Mouse (Mus musculus): ENCODE results near the gene Gm20388. TPM values are rescaled to one million over a fixed set of nuclear protein-coding genes. Genes with fewer than 3 reads are reported as not detected.

Gm20388 gene
- total RNA-seq, 2 experiments from 2014 or later: 2.2 to 7.6 TPM

- TF ChIP-seq CTCF (conservative IDR thresholded peaks at IDR 0.05): peak; percentile 28; the same call in 1 of the 2 replicates
- Histone ChIP-seq H3K27ac (no peak overlapping the region), H3K4me3 (no peak overlapping the region)
- DNase-seq (ENCODE audit: low spot score in 2 of 2): no peak
Observed at GRCm38 (mm10) chr8:124042201-124042600, 4131.6 kb downstream of the Gm20388 start.

GRCm38 (mm10) chr8:124044421-124044820 lies 4133.8 kb downstream of the Gm20388 start:
- DNase-seq (ENCODE audit: low spot score in 2 of 2): no peak
- no peak for TF ChIP-seq CTCF (conservative IDR thresholded peaks at IDR 0.05)
- Histone ChIP-seq H3K27ac (no peak overlapping the region), H3K4me3 (no peak overlapping the region)

- no peak for TF ChIP-seq CTCF (conservative IDR thresholded peaks at IDR 0.05)
- Histone ChIP-seq H3K27ac (no peak overlapping the region), H3K4me3 (no peak overlapping the region)
- no peak for DNase-seq (ENCODE audit: low spot score in 2 of 2)
Observed at GRCm38 (mm10) chr8:124044931-124045330, 4134.3 kb downstream of the Gm20388 start.

GRCm38 (mm10) chr8:124045856-124046255 lies 4135.2 kb downstream of the Gm20388 start:
- Histone ChIP-seq H3K27ac (no peak overlapping the region), H3K4me3 (no peak overlapping the region)
- TF ChIP-seq CTCF (conservative IDR thresholded peaks at IDR 0.05): no peak
- DNase-seq (ENCODE audit: low spot score in 2 of 2): no peak

- peak; percentile 100 for TF ChIP-seq CTCF (conservative IDR thresholded peaks at IDR 0.05)
- DNase-seq (ENCODE audit: low spot score in 2 of 2): peak; percentile 56 to 79
- H3K27ac ChIP-seq: no peak overlapping the region
- no peak overlapping the region for H3K4me3 ChIP-seq
Observed at GRCm38 (mm10) chr8:124052110-124052509, 4141.5 kb downstream of the Gm20388 start.

- no peak for TF ChIP-seq CTCF (conservative IDR thresholded peaks at IDR 0.05)
- no peak for DNase-seq (ENCODE audit: low spot score in 2 of 2)
Observed at GRCm38 (mm10) chr8:124052568-124052967, 4141.9 kb downstream of the Gm20388 start.

GRCm38 (mm10) chr8:124056832-124057655 lies 4146.4 kb downstream of the Gm20388 start:
- H3K4me3 ChIP-seq: no peak overlapping the region
- no peak for DNase-seq (ENCODE audit: low spot score in 2 of 2)
- H3K27ac ChIP-seq: no peak overlapping the region
- TF ChIP-seq CTCF (conservative IDR thresholded peaks at IDR 0.05): no peak

More at GRCm38 (mm10) chr8:124052568-124052967, 4141.9 kb downstream of the Gm20388 start:
- Histone ChIP-seq H3K27ac (no peak overlapping the region), H3K4me3 (no peak overlapping the region)

- Histone ChIP-seq H3K27ac (no peak overlapping the region), H3K4me3 (no peak overlapping the region)
- DNase-seq (ENCODE audit: low spot score in 2 of 2): no peak
- no peak for TF ChIP-seq CTCF (conservative IDR thresholded peaks at IDR 0.05)
Observed at GRCm38 (mm10) chr8:124066325-124067058, 4155.9 kb downstream of the Gm20388 start.

GRCm38 (mm10) chr8:124067059-124067750 lies 4156.6 kb downstream of the Gm20388 start:
- DNase-seq (ENCODE audit: low spot score in 2 of 2): no peak
- TF ChIP-seq CTCF (conservative IDR thresholded peaks at IDR 0.05): no peak
- Histone ChIP-seq H3K27ac (no peak overlapping the region), H3K4me3 (no peak overlapping the region)

- peak; percentile 10 to 27 for DNase-seq (ENCODE audit: low spot score in 2 of 2)
- Histone ChIP-seq H3K27ac (no peak overlapping the region), H3K4me3 (no peak overlapping the region)
- TF ChIP-seq CTCF (conservative IDR thresholded peaks at IDR 0.05): no peak
Observed at GRCm38 (mm10) chr8:124070363-124071324, 4160.0 kb downstream of the Gm20388 start.

GRCm38 (mm10) chr8:124075977-124076376 lies 4165.3 kb downstream of the Gm20388 start:
- no peak overlapping the region for H3K4me3 ChIP-seq
- no peak overlapping the region for H3K27ac ChIP-seq
- TF ChIP-seq CTCF (conservative IDR thresholded peaks at IDR 0.05): no peak

GRCm38 (mm10) chr8:124076416-124076815 lies 4165.8 kb downstream of the Gm20388 start:
- no peak for TF ChIP-seq CTCF (conservative IDR thresholded peaks at IDR 0.05)
- no peak overlapping the region for H3K27ac ChIP-seq
- DNase-seq (ENCODE audit: low spot score in 2 of 2): no peak
- no peak overlapping the region for H3K4me3 ChIP-seq

More at GRCm38 (mm10) chr8:124075977-124076376, 4165.3 kb downstream of the Gm20388 start:
- no peak for DNase-seq (ENCODE audit: low spot score in 2 of 2)
